Mouse (Mus musculus) CD8-positive naive resting alpha-beta T cell, adult 2 months (primary cell): ENCODE data around the gene Prdm9.
"Not testable (repeated sequence)": the region's sequence is repeated elsewhere in the genome, so short reads cannot be mapped to it uniquely, and the experiment has no call there.

Source experiments
- DNase-seq, 2 experiments: peaks; one replicate each; pipeline ENCODE4 v3.0.0; 2022; ENCODE audit warnings: low read depth in 2 of 2, low spot score in 2 of 2

The Prdm9 gene

GRCm38 (mm10) chr17:15564014-15564927, at the start of gene Prdm9:
Gene Prdm9 (minus strand): TSS chr17:15564354.
- peak; percentile 97 to 99 for DNase-seq

GRCm38 (mm10) chr17:15599496-15599895, 35.3 kb upstream of the Prdm9 start:
- no peak for DNase-seq

GRCm38 (mm10) chr17:15591216-15591881, 27.2 kb upstream of the Prdm9 start:
- peak in 1 of 2 experiments; percentile 6 for DNase-seq

GRCm38 (mm10) chr17:15588116-15588515, 24.0 kb upstream of the Prdm9 start:
- DNase-seq = no peak

DNA sequence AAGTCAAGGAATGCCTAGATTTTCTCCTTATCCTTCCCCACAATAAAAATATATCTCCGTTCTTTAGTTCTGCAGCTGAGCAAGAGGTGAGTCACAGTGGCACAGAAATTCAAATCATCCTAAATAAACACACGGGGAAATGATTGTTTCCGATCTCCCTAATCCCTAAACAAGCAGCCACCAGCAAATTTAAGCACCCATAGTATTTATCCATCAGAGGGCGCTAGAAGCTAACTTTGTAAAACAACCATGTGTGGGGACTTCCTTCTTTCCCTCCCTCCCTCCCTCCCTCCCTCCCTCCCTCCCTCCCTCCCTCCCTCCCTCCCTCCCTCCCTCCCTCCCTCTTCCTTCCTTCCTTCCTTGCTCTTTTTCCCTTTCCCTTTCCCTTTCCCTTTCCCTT, 21.5 kb upstream of the Prdm9 start:
- no peak for DNase-seq

GRCm38 (mm10) chr17:15583071-15583470, 18.9 kb upstream of the Prdm9 start:
- no peak for DNase-seq

DNA sequence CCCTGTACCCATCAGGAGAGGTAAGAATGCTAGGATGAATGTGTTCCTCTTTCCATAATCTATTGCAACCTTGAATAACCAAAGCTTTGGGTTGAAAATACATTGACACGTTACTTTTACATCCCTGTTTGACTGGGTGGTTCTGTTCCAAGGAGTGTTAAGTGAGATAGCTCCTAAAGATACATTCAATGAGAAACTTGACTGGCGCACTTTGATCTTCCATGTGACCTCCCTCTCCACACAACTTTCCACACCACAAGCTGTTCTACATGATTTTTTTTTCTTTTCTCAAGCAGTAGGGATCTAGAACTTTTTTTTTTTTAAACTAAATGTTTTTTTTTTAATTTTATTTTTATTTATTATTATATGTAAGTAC, 15.9 kb upstream of the Prdm9 start:
- no peak for DNase-seq

DNA sequence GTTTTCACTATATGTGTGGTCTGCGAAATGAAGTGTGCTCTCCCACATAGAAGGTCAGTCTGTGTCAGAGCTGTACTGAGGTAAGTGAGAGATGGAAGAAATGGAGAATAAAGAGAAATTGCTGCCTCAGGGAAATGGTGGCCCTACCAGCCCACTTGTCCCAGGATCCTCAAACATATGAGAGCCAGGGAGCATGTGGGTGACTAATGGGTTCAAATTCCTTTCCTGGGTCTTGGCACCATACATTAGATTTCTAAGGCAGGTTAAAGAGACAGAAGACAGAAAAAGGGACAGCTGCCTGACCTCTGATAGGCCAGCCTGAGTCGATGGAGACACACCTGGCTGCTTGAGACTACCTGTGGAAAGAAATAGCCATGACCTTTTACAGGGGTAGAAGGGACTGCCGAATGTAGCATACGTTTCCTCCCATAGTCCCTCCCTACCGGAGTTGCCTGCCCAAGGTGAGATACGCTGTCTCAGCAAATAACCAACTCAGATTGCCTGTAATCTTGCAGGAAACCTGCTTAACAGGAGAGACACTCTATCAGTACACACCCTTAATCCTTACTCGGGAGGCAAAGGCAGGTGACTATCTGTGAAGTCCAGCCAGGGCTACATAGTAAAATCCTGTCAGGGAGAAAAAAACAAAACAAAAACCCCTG, 15.4 kb upstream of the Prdm9 start:
- no peak for DNase-seq

DNA sequence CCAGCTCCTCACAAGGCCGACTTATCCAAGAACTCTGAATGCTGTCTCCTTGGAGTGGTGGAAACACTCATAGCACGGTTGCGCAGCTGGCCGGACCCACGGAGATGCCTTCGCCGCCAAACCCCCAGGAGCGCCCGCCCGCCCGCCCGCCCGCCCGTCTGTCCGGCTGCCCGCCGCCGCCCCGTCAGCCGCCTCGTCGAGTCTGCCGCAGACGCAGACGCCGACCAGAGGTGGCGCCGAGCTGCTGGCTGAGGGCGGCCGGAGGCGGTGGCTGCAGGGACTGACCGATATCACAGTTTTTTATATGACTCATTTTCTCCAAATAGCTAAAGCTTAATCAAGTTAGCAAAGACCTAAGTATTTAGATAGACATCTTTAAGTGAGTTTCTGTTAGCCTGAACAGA, 13.1 kb upstream of the Prdm9 start:
- no peak for DNase-seq

- DNase-seq = no peak
Observed at GRCm38 (mm10) chr17:15575056-15575455, 10.9 kb upstream of the Prdm9 start.

- DNase-seq = no peak
Observed at GRCm38 (mm10) chr17:15566908-15567307, 2.8 kb upstream of the Prdm9 start.

GRCm38 (mm10) chr17:15564928-15565300, 760 bp upstream of the Prdm9 start:
- no peak for DNase-seq

DNA sequence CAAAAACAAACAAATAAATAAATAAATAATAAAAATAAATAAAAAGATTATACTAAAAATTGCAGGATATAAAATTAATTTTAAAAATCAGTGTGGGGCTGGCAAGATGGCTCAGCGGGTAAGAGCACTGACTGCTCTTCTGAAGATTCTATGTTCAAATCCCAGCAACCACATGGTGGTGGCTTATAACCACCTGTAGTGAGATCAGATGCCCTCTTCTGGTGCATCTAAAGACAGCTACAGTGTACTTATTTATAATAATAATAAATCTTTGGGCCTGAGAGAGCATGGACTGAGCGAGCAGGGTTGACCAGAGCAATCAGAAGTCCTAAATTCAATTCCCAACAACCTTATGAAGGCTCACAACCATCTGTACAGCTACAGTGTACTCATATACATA, 4.2 kb downstream of the Prdm9 start:
- DNase-seq = no peak

DNA sequence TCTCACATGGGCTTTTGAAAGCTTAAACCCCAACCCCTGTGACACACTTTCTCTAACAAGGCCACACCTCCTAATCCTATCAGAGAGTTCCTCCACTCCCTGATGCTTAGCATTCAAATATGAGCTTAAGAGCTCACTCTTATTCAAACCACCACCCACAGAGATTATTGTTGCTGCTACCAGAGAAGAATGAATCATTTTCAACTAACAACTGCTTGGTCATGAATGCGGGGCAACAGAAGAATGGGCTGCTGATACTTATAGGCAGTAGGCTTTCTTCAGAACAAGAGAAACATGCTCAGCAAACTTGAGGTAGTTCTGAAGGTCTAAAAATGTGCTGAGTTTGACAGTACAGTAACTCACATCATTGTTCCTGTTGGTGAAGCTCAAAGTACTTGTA, 14.4 kb downstream of the Prdm9 start:
- no peak for DNase-seq

DNA sequence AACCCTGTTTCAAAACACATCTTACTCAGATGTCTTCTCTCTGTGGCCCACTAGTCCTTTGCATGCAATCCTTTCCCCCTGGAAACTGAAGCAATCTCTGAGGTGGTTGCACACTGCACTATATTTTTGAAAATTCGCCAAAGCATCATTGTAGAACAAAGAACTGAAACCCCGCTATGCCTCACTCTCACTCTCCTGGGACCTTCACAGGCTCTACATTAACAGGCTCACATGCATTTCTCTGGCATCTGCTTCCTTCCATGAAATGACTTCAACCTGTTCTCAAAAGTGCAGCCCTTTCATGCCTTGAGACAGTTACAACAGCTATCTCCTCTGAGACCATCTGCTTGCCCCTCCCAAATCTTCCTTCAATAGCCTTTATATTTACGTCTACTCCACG, 17.7 kb downstream of the Prdm9 start:
- no peak for DNase-seq

DNA sequence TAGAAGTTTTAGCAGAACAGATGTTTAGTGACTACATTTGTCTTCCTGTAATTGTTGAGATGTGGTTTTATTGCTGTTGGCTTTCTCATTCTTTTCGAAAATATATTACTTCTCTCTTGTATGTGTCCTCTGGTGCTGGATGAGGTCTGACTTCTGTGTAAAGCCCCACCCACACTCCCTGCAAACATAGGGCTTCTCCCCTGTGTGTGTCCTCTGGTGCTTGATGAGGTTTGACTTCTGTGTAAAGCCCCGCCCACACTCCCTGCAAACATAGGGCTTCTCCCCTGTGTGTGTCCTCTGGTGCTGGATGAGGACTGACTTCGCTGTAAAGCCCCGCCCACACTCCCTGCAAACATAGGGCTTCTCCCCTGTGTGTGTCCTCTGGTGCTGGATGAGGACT, 20.3 kb downstream of the Prdm9 start:
- not testable (repeated sequence) for DNase-seq

DNA sequence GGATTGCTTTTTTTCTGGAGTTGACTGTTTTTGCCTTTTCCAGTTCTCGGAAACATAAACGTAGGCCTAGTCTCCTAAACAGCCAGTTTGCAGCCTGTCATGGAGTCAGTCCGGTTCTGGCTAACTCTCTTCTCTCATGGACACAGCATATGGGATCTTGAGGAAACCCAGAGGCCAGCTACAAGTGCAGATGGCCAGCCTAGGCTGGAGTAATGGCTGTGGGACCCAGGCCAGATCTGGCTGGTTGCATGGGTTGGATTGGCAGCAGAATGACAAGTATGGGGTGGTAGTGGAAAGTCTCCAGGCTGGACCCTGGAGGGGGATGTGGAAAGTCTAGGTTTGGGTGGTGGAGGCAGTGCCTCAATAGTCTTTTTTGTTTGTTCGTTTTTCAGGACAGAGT, 23.8 kb downstream of the Prdm9 start:
- no peak for DNase-seq

- DNase-seq = no peak
Observed at GRCm38 (mm10) chr17:15536457-15536904, 27.7 kb downstream of the Prdm9 start.

GRCm38 (mm10) chr17:15535943-15536342, 28.2 kb downstream of the Prdm9 start:
- no peak for DNase-seq

- DNase-seq = no peak
Observed at GRCm38 (mm10) chr17:15535162-15535800, 28.9 kb downstream of the Prdm9 start.

DNA sequence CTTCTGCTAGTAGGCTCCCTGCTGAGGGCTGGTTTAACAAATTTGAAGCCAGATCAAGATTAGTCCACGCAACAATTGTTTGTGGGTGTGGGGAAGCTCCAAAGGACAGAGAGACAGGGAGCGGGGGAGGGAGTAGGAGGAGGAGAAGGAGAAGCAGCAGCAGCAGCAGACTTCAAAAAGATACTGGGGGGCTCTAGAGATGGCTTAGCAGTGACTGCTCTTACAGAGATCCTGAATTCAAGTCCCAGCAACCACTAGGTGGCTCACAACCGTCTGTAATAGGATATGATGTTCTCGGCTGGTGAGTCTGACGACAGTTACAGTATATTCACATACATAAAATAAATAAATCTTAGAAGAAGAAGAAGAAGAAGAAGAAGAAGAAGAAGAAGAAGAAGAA, 34.0 kb downstream of the Prdm9 start:
- peak; percentile 27 to 43 for DNase-seq
